Mouse (Mus musculus): ENCODE data around the gene Kctd11.

DNA sequence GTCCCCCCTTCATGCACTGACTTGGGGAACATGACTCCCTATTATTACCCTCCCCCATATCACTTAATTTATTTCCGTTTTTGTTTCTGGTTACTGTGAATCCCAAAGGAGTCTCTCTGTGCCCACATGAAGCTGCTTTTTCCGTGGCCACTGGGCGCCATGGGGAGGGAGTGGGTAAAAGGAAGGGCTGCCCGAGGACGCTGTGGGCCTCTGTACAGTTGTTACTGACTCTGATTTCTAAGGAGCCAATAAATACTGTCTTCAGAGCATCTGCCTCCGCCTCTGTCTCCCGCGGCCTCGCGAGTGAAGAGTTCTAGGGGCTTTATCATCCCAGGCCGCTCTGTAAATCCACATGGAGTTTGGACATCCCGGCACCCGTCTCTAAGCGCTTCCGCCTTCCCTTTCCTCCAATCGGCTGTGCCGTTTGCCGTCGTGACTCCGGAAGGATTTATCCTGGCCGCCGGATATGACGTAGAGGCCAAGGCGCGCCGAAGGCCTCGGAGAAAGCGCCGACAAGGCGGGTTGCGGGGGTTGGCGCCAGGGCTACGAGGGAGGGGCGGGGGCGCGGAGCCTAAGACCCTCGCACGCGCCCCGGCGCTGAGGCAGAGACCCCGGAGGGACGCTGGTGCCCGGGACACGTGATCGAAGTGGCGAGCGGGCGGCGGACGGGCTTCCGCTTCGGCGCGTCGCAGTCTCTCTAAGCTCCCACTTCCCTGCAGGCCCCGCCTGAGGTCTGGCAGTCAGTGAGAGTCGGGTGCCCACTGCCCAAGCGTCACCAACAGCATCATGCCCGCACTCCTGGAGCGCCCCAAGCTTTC, 32.6 kb upstream of the Kctd11 start, which contains the start of gene Gps2:
- TF ChIP-seq POLR2A (IDR thresholded peaks at IDR 0.05; ENCODE audit: borderline replicate concordance, control insufficient read depth, low read depth, low read length) (peak; percentile 69; the same call in 1 of the 2 replicates), CTCF (IDR thresholded peaks at IDR 0.05; ENCODE audit: control insufficient read depth, insufficient read depth, low read length) (no peak)
